16 mouse cellular contexts compared by ENCODE assay signal in genomic region chr16:93046221-93046620, GRCm38 (mm10).
"Had no signal": no experiment of that assay in that cellular context is flagged by ENCODE, and none has a peak within 500 bp of the region (broad histone marks: within the 10 kb centered on the region; RNA-seq: fewer than 3 reads in every experiment).

No protein-coding gene starts in this region.

- H3K27ac ChIP-seq: lung, embryonic 15.5 days; macrophage; midbrain, embryonic 13.5 days; midbrain, embryonic 15.5 days; neural tube, embryonic 12.5 days; stomach, embryonic 15.5 days; stomach, postnatal 0 days had no signal

- H3K4me1 ChIP-seq: midbrain, embryonic 13.5 days; midbrain, embryonic 15.5 days; neural tube, embryonic 12.5 days; stomach, embryonic 15.5 days had no signal

- H3K4me3 ChIP-seq: lung, embryonic 15.5 days; megakaryocyte, embryonic 14.5 days; midbrain, embryonic 13.5 days; midbrain, embryonic 15.5 days; neural tube, embryonic 12.5 days; stomach, embryonic 15.5 days had no signal

- H3K9me3 ChIP-seq: lung, embryonic 15.5 days; megakaryocyte, embryonic 14.5 days; midbrain, embryonic 13.5 days; midbrain, embryonic 15.5 days; neural tube, embryonic 12.5 days; stomach, embryonic 15.5 days had no signal

- DNase-seq: liver, postnatal 0 days; lung, adult 2 months; lung, postnatal 14 days; lung, postnatal 36 days; right cerebral cortex, postnatal 14 days; thymus, adult 2 months; thymus, postnatal 25 days; thymus, postnatal 4 days had no signal

- H3K27me3 ChIP-seq: lung, embryonic 15.5 days; midbrain, embryonic 13.5 days; midbrain, embryonic 15.5 days; neural tube, embryonic 12.5 days; stomach, embryonic 15.5 days had no signal

- H3K36me3 ChIP-seq: lung, embryonic 15.5 days; midbrain, embryonic 13.5 days; midbrain, embryonic 15.5 days; neural tube, embryonic 12.5 days; stomach, embryonic 15.5 days had no signal
